Mouse (Mus musculus): ENCODE results near the gene Arhgef3. TPM values are rescaled to one million over a fixed set of nuclear protein-coding genes. Genes with fewer than 3 reads are reported as not detected.

The Arhgef3 gene
- polyA plus RNA-seq, 1 experiment from 2014 or later = 13.9 TPM

GRCm38 (mm10) chr14:27371669-27372076 lies 257.0 kb downstream of the Arhgef3 start:
- H3K4me3 ChIP-seq (replicated peaks) = no peak overlapping the region
- 40% methylated on average over 8 of the region's 8 CpGs for WGBS
- H3K4me2 ChIP-seq (replicated peaks) = no peak overlapping the region
- no peaks in the 10 kb centered on the region for H3K36me3 ChIP-seq
- 0 out of 2 replicates have a peak, but pooled peaks cover 2% of the 10 kb centered on the region for H3K4me1 ChIP-seq (replicated peaks)
- no peak for ATAC-seq
- H3K27me3 ChIP-seq (replicated peaks) = no peaks in the 10 kb centered on the region
- peak overlapping the region; percentile 15; the same call in 1 of the 2 replicates for H3K27ac ChIP-seq
- no peak overlapping the region for H3K9ac ChIP-seq
- no peaks in the 10 kb centered on the region for H3K9me3 ChIP-seq

- no peak overlapping the region for H3K9ac ChIP-seq
- ATAC-seq = no peak
- 82% methylated on average over 5 of the region's 5 CpGs for WGBS
- H3K27ac ChIP-seq = no peak overlapping the region
- no peak overlapping the region for H3K4me3 ChIP-seq (replicated peaks)
- no peak overlapping the region for H3K4me2 ChIP-seq (replicated peaks)
- H3K27me3 ChIP-seq (replicated peaks) = no peaks in the 10 kb centered on the region
- H3K4me1 ChIP-seq (replicated peaks) = no peaks in the 10 kb centered on the region
- no peaks in the 10 kb centered on the region for H3K36me3 ChIP-seq
- H3K9me3 ChIP-seq = no peaks in the 10 kb centered on the region
Observed at GRCm38 (mm10) chr14:27373498-27373897, 258.8 kb downstream of the Arhgef3 start.

- no peaks in the 10 kb centered on the region for H3K27me3 ChIP-seq (replicated peaks)
- H3K36me3 ChIP-seq = no peaks in the 10 kb centered on the region
- no peaks in the 10 kb centered on the region for H3K4me1 ChIP-seq (replicated peaks)
- no peak overlapping the region for H3K4me3 ChIP-seq (replicated peaks)
- 55% methylated on average over 5 of the region's 5 CpGs for WGBS
- no peak overlapping the region for H3K27ac ChIP-seq
- ATAC-seq = no peak
- no peak overlapping the region for H3K4me2 ChIP-seq (replicated peaks)
- H3K9me3 ChIP-seq = no peaks in the 10 kb centered on the region
- no peak overlapping the region for H3K9ac ChIP-seq
Observed at GRCm38 (mm10) chr14:27376115-27376648, 261.5 kb downstream of the Arhgef3 start.

GRCm38 (mm10) chr14:27378669-27379068 lies 264.0 kb downstream of the Arhgef3 start:
- no peaks in the 10 kb centered on the region for H3K36me3 ChIP-seq

GRCm38 (mm10) chr14:27379404-27379803 lies 264.7 kb downstream of the Arhgef3 start:
- H3K9ac ChIP-seq = no peak overlapping the region
- no peak overlapping the region for H3K4me3 ChIP-seq (replicated peaks)
- no peaks in the 10 kb centered on the region for H3K27me3 ChIP-seq (replicated peaks)
- no peaks in the 10 kb centered on the region for H3K4me1 ChIP-seq (replicated peaks)
- no peak overlapping the region for H3K4me2 ChIP-seq (replicated peaks)
- no peaks in the 10 kb centered on the region for H3K36me3 ChIP-seq
- H3K27ac ChIP-seq = no peak overlapping the region
- ATAC-seq = no peak
- no peaks in the 10 kb centered on the region for H3K9me3 ChIP-seq
- WGBS = 78% methylated on average over 12 of the region's 12 CpGs

More at GRCm38 (mm10) chr14:27378669-27379068, 264.0 kb downstream of the Arhgef3 start:
- no peak for ATAC-seq
- Histone ChIP-seq H3K9me3 (no peaks in the 10 kb centered on the region), H3K4me3 (replicated peaks) (no peak overlapping the region), H3K9ac (no peak overlapping the region), H3K27me3 (replicated peaks) (no peaks in the 10 kb centered on the region), H3K4me1 (replicated peaks) (no peaks in the 10 kb centered on the region), H3K4me2 (replicated peaks) (no peak overlapping the region), H3K27ac (no peak overlapping the region)
- 90% methylated on average over 7 of the region's 7 CpGs for WGBS

- WGBS = 74% methylated on average over 7 of the region's 7 CpGs
- ATAC-seq = no peak
Observed at GRCm38 (mm10) chr14:27381459-27381858, 266.8 kb downstream of the Arhgef3 start.

GRCm38 (mm10) chr14:27383321-27383830 lies 268.7 kb downstream of the Arhgef3 start:
- Histone ChIP-seq H3K36me3 (no peaks in the 10 kb centered on the region), H3K9me3 (no peaks in the 10 kb centered on the region), H3K27ac (no peak overlapping the region), H3K4me2 (replicated peaks) (no peak overlapping the region), H3K27me3 (replicated peaks) (no peaks in the 10 kb centered on the region), H3K9ac (no peak overlapping the region), H3K4me1 (replicated peaks) (no peaks in the 10 kb centered on the region), H3K4me3 (replicated peaks) (no peak overlapping the region)
- 69% methylated on average over 5 of the region's 5 CpGs for WGBS
- no peak for ATAC-seq

More at GRCm38 (mm10) chr14:27381459-27381858, 266.8 kb downstream of the Arhgef3 start:
- Histone ChIP-seq H3K36me3 (no peaks in the 10 kb centered on the region), H3K4me1 (replicated peaks) (no peaks in the 10 kb centered on the region), H3K4me3 (replicated peaks) (no peak overlapping the region), H3K27me3 (replicated peaks) (no peaks in the 10 kb centered on the region), H3K4me2 (replicated peaks) (no peak overlapping the region), H3K9ac (no peak overlapping the region), H3K9me3 (no peaks in the 10 kb centered on the region), H3K27ac (no peak overlapping the region)

GRCm38 (mm10) chr14:27384143-27384542 lies 269.4 kb downstream of the Arhgef3 start:
- Histone ChIP-seq H3K36me3 (no peaks in the 10 kb centered on the region), H3K27ac (no peak overlapping the region), H3K27me3 (replicated peaks) (no peaks in the 10 kb centered on the region), H3K9ac (no peak overlapping the region), H3K4me1 (replicated peaks) (no peaks in the 10 kb centered on the region), H3K4me3 (replicated peaks) (no peak overlapping the region), H3K9me3 (no peaks in the 10 kb centered on the region), H3K4me2 (replicated peaks) (no peak overlapping the region)
- ATAC-seq = no peak
- 89% methylated on average over 4 of the region's 4 CpGs for WGBS

GRCm38 (mm10) chr14:27388616-27389015 lies 273.9 kb downstream of the Arhgef3 start:
- Histone ChIP-seq H3K9me3 (no peaks in the 10 kb centered on the region), H3K4me3 (replicated peaks) (no peak overlapping the region), H3K27me3 (replicated peaks) (no peaks in the 10 kb centered on the region), H3K36me3 (no peaks in the 10 kb centered on the region), H3K4me2 (replicated peaks) (no peak overlapping the region), H3K27ac (no peak overlapping the region), H3K4me1 (replicated peaks) (no peaks in the 10 kb centered on the region), H3K9ac (no peak overlapping the region)
- no peak for ATAC-seq

GRCm38 (mm10) chr14:27389722-27390121 lies 275.0 kb downstream of the Arhgef3 start:
- Histone ChIP-seq H3K27ac (no peak overlapping the region), H3K27me3 (replicated peaks) (no peaks in the 10 kb centered on the region), H3K9me3 (no peaks in the 10 kb centered on the region), H3K9ac (no peak overlapping the region), H3K36me3 (no peaks in the 10 kb centered on the region), H3K4me2 (replicated peaks) (no peak overlapping the region), H3K4me1 (replicated peaks) (no peaks in the 10 kb centered on the region), H3K4me3 (replicated peaks) (no peak overlapping the region)
- WGBS = 78% methylated on average over 2 of the region's 2 CpGs
- no peak for ATAC-seq

- H3K36me3 ChIP-seq = no peaks in the 10 kb centered on the region
- H3K27me3 ChIP-seq (replicated peaks) = no peaks in the 10 kb centered on the region
- no peak overlapping the region for H3K4me2 ChIP-seq (replicated peaks)
- WGBS = 72% methylated on average over 7 of the region's 7 CpGs
- ATAC-seq = no peak
- no peak overlapping the region for H3K27ac ChIP-seq
- H3K4me3 ChIP-seq (replicated peaks) = no peak overlapping the region
- H3K9ac ChIP-seq = no peak overlapping the region
- no peaks in the 10 kb centered on the region for H3K4me1 ChIP-seq (replicated peaks)
- no peaks in the 10 kb centered on the region for H3K9me3 ChIP-seq
Observed at GRCm38 (mm10) chr14:27390663-27391062, 276.0 kb downstream of the Arhgef3 start.

GRCm38 (mm10) chr14:27391776-27392308 lies 277.1 kb downstream of the Arhgef3 start:
- H3K9me3 ChIP-seq = no peaks in the 10 kb centered on the region
- H3K27ac ChIP-seq = no peak overlapping the region
- 72% methylated on average over 9 of the region's 9 CpGs for WGBS
- H3K36me3 ChIP-seq = no peaks in the 10 kb centered on the region
- no peak for ATAC-seq
- no peak overlapping the region for H3K4me3 ChIP-seq (replicated peaks)
- no peak overlapping the region for H3K4me2 ChIP-seq (replicated peaks)
- H3K4me1 ChIP-seq (replicated peaks) = no peaks in the 10 kb centered on the region
- H3K27me3 ChIP-seq (replicated peaks) = no peaks in the 10 kb centered on the region
- H3K9ac ChIP-seq = no peak overlapping the region

GRCm38 (mm10) chr14:27392660-27393059 lies 278.0 kb downstream of the Arhgef3 start:
- Histone ChIP-seq H3K4me2 (replicated peaks) (no peak overlapping the region), H3K36me3 (no peaks in the 10 kb centered on the region), H3K4me3 (replicated peaks) (no peak overlapping the region), H3K27ac (no peak overlapping the region), H3K9ac (no peak overlapping the region), H3K4me1 (replicated peaks) (no peaks in the 10 kb centered on the region), H3K27me3 (replicated peaks) (no peaks in the 10 kb centered on the region), H3K9me3 (no peaks in the 10 kb centered on the region)
- no peak for ATAC-seq
- WGBS = 91% methylated on average over 2 of the region's 2 CpGs

All from intestine, embryonic 15.5 days (tissue).